Mouse (Mus musculus): ENCODE measurements around the gene Uncx. TPM values are rescaled to one million over a fixed set of nuclear protein-coding genes. Genes with fewer than 3 reads are reported as not detected.

Uncx gene
- polyA plus RNA-seq, 1 experiment from 2014 or later, result 96.1 TPM

DNA sequence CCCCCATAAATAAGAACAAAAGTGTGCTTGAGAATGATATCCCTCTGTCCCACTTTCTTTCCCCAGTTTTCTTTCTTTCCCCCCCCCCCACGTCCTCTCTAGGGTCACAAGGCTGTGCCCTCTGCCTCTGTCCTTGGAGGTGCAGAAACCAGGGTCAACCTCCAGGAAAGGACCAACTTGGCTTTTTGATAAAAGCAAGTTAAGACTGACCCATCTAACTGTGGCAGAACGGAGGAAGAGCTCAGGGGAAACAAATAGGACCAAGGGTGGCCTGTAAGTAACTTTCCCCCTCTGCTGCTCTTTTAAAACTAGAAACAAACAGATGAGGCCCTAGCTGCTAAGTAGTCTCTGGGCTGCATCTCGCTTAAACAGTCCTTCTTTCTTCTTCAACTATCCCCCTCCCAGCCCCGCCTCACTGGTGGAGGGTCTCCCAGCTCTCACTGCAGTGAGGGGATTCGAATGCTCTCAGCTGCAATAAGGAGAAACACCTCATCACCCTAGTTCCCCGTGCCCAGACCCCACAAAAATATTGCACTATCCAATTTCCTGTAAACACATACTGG, 12.9 kb downstream of the Uncx start:
- Histone ChIP-seq H3K27me3 (peaks cover 98% of the 10 kb centered on the region), H3K4me2 (no peak overlapping the region), H3K27ac (peak overlapping the region; percentile 92), H3K9ac (no peak overlapping the region), H3K9me3 (replicated peaks) (no peaks in the 10 kb centered on the region), H3K4me1 (peaks cover 81% of the 10 kb centered on the region), H3K4me3 (replicated peaks) (no peak overlapping the region), H3K36me3 (no peaks in the 10 kb centered on the region)
- no peak for ATAC-seq (replicated peaks; ENCODE audit: low FRiP score)
- WGBS, result 10% methylated on average over 6 of the region's 6 CpGs

DNA sequence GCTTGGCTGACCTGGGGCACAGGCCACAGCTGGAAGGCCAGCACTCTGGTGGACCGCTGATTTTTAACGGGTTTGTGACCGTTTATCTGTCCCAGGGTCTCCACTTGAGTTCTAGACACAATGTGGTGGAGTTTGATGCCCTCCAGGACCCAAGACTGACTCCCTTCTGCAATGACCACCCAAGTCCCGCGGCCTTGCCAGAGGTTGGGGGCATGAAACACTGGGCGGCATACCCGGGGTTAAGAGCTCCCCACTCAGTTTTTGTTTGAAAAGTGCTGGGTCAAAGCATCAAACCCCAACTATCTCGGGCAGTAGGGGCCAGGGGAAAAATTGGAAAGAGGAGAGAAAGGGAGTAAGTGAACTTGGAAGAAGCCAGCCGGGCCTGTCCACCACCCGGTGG, 13.8 kb downstream of the Uncx start:
- Histone ChIP-seq H3K27me3 (peaks cover 98% of the 10 kb centered on the region), H3K4me3 (replicated peaks) (peak overlapping the region; percentile 23), H3K36me3 (no peaks in the 10 kb centered on the region), H3K4me2 (peak overlapping the region; percentile 54), H3K4me1 (peaks cover 76% of the 10 kb centered on the region), H3K27ac (peak overlapping the region; percentile 84), H3K9ac (no peak overlapping the region; the same call in 1 of the 2 replicates), H3K9me3 (replicated peaks) (no peaks in the 10 kb centered on the region)
- WGBS, result 6% methylated on average over 10 of the region's 10 CpGs
- ATAC-seq (replicated peaks; ENCODE audit: low FRiP score), result no peak

DNA sequence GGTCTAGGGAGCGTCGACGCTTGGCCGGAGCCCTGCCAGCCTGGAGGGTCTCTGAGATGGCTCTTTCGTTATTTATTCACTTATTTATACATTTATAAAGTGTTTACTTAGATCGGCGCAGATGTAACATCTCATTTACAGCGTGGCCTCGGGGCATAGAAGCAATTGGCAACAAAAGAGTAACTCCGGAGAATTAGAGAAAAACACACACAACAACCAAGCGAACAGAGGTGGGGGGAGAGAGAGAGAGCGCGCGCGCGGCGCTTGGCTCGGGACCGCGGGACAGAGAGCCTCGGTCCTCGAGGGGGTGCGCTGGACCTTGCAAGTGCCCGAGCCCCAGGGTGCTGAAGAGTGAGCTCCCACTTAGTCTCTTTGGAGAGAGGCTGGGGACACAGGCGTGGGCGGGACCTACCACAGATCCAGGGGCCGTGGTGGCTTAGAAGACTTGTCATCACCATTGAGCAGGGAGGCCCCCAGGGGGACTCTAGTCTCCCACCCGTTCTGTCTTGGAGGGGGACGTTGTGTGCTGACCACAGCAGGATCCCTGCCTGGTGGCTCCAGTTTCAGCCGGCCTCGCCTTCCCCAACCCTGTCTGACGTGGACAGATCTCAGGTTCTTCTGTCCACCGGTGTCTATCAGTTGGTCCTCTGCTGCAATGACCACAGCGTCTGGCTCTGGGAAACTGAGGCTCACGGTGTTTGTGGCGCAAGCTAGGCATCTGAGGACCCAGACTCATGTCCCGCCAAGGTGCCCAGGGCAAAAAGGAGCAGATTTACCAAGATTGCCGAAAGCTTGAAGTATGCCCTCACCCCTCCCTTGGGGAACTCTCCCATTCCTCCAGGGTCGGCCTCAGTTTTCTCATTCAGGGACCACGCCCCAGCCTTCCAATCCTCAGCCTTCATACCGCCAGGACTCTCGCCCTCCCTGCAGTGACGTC, 14.5 kb downstream of the Uncx start:
- Histone ChIP-seq H3K4me3 (replicated peaks) (peak overlapping the region; percentile 23), H3K4me1 (peaks cover 68% of the 10 kb centered on the region), H3K27me3 (peaks cover 97% of the 10 kb centered on the region), H3K36me3 (no peaks in the 10 kb centered on the region), H3K27ac (peak overlapping the region; percentile 84), H3K4me2 (peak overlapping the region; percentile 54), H3K9me3 (replicated peaks) (no peaks in the 10 kb centered on the region), H3K9ac (no peak overlapping the region; the same call in 1 of the 2 replicates)
- 2% methylated on average over 43 of the region's 43 CpGs for WGBS
- peak; percentile 40 for ATAC-seq (replicated peaks; ENCODE audit: low FRiP score)

DNA sequence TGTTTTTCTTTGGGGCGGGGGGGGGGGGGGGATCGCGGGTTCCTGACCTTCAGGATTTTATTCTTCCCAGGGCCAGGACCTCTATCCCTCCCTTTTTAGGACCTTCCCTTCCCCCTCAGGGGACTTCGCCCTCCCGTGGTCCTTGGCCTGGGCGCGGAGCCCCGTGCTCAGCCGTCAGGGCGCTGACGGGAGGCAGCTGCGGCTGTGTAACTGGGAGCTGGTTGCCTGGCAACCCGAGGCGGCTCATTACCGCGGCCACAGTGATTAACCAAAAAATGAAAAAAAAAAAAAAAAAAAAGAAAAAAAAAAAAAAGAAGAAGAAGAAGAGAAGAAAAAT, 15.1 kb downstream of the Uncx start:
- Histone ChIP-seq H3K4me3 (replicated peaks) (peak overlapping the region; percentile 23), H3K27ac (peak overlapping the region; percentile 84), H3K9me3 (replicated peaks) (no peaks in the 10 kb centered on the region), H3K36me3 (no peaks in the 10 kb centered on the region), H3K9ac (no peak overlapping the region), H3K4me1 (peaks cover 64% of the 10 kb centered on the region), H3K4me2 (peak overlapping the region; percentile 54), H3K27me3 (peaks cover 97% of the 10 kb centered on the region)
- 0% methylated on average over 16 of the region's 16 CpGs for WGBS
- ATAC-seq (replicated peaks; ENCODE audit: low FRiP score), result peak; percentile 63

DNA sequence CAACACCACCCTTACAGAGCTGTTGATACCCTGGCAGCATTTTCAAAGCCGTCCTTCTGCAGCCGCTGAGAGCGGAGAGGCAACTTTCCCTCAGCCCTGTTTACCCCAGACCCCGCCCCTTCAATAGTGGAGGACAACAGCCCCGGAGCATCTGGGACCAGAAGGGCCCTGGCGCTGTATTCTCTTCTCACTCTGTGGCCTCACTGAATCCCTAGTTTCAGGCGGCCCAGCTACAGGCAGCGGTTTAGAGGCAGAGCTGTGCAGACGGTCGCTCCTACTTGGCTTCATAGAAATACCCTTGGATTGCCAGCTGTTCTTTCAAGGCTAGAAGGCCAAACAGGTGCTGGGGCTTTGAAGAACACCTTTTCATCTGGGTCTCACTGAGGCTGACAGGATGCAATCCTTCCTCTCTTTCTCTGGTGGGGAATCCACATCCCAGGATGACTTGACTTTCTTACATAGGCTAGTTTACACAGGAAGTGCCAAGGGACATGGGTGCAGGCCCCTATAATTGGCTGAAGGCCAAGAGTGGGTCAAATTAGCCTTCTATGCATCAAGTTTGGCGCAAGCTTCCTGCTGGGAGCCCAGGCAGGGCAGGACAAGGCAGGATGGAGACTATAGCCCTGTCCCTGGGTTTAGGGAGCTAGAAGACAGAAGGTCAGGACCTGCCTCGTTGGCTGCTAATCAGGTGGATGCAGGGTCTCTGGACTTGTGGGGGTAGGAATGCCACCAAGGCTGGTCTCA, 15.8 kb downstream of the Uncx start:
- H3K27ac ChIP-seq, result peak overlapping the region; percentile 85
- H3K4me2 ChIP-seq, result peak overlapping the region; percentile 54; the same call in 1 of the 2 replicates
- no peak overlapping the region for H3K4me3 ChIP-seq (replicated peaks)
- peaks cover 95% of the 10 kb centered on the region for H3K27me3 ChIP-seq
- peaks cover 57% of the 10 kb centered on the region for H3K4me1 ChIP-seq
- H3K9ac ChIP-seq, result no peak overlapping the region
- no peaks in the 10 kb centered on the region for H3K9me3 ChIP-seq (replicated peaks)
- WGBS, result 4% methylated on average over 12 of the region's 12 CpGs
- ATAC-seq (replicated peaks; ENCODE audit: low FRiP score), result peak; percentile 10; the same call in 1 of the 2 replicates
- H3K36me3 ChIP-seq, result no peaks in the 10 kb centered on the region

DNA sequence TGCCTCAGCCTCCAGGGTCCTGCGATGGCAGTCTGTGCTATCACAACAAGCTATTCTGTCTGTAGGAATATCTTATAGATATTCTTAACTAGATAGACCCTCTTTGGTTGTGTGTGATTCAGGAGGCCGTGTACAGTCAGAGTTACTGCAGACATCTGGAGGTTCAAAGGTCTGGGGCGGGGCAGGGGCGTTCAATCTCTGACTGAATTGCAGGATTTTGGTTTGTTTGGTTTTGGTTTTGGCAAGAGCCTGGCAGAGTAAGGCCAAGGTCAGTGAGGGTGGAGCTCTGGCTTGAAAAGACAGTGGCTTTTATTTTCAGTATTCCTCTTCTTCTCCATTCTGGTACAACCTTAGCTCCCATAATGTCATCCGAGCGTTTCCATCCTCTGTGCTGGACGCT, 16.5 kb downstream of the Uncx start:
- H3K27me3 ChIP-seq, result peaks cover 95% of the 10 kb centered on the region
- WGBS, result 26% methylated on average over 7 of the region's 7 CpGs
- H3K4me3 ChIP-seq (replicated peaks), result no peak overlapping the region
- H3K4me2 ChIP-seq, result no peak overlapping the region
- H3K9me3 ChIP-seq (replicated peaks), result no peaks in the 10 kb centered on the region
- H3K4me1 ChIP-seq, result peaks cover 52% of the 10 kb centered on the region
- H3K9ac ChIP-seq, result no peak overlapping the region
- H3K27ac ChIP-seq, result peak overlapping the region; percentile 85
- no peaks in the 10 kb centered on the region for H3K36me3 ChIP-seq
- no peak for ATAC-seq (replicated peaks; ENCODE audit: low FRiP score)

DNA sequence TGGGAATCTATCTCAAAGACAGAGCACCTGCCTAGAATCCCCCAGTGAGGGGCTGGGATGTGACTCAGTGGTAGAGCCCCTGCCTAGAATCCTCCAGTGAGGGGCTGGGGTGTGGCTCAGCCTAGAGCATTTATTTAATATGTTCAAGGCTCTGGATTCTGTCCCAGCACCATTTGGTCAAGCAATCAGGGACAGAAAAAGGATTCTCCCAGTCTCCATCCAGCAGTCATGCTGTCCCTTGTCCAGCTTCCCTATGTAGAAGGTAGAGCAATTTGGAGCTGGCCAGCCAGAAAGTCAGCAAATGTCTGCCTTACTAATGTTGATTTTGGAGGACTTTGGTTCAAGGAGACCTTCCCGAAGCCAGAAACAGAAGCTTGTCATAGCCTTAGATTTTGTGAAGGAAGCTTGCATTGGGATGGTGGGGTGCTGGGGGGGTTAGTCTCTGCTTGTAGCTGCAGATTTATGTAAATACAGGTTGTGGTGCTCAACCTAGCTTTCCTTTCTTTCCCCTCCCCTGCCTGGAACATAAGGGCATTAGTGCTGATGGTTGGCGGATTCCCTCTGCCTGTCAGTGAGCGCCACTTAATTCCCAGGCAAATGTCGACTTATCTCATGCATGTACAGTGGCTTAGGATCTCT, 18.2 kb downstream of the Uncx start:
- Histone ChIP-seq H3K9ac (no peak overlapping the region), H3K27ac (no peak overlapping the region), H3K4me2 (no peak overlapping the region), H3K36me3 (no peaks in the 10 kb centered on the region), H3K27me3 (peaks cover 93% of the 10 kb centered on the region), H3K4me1 (peaks cover 43% of the 10 kb centered on the region), H3K9me3 (replicated peaks) (no peaks in the 10 kb centered on the region), H3K4me3 (replicated peaks) (no peak overlapping the region)
- ATAC-seq (replicated peaks; ENCODE audit: low FRiP score), result no peak
- 74% methylated on average over 4 of the region's 4 CpGs for WGBS

DNA sequence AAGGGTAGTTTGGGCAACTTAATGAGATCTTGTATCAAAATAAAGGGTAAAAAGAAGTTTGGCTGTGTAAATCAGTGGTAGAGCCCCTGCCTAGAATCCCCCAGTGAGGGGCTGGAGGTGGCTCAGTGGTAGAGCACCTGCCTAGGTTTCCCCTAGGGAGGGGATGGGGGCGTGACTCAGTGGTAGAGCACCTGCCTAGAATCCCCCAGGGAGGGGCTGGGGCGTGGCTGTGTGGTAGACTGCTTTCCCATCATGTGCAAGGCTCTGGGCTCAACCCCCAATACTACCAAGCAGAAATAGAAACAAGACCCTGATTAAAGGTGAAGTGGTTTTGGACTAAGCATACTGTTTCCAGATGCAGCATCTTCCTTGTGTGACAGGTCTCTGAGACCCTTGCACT, 21.4 kb downstream of the Uncx start:
- no peak overlapping the region for H3K27ac ChIP-seq
- peaks cover 80% of the 10 kb centered on the region for H3K27me3 ChIP-seq
- no peak overlapping the region for H3K4me3 ChIP-seq (replicated peaks)
- WGBS, result 77% methylated on average over 2 of the region's 2 CpGs
- ATAC-seq (replicated peaks; ENCODE audit: low FRiP score), result no peak
- no peak overlapping the region for H3K9ac ChIP-seq
- H3K36me3 ChIP-seq, result no peaks in the 10 kb centered on the region
- peaks cover 33% of the 10 kb centered on the region for H3K4me1 ChIP-seq
- no peak overlapping the region for H3K4me2 ChIP-seq
- no peaks in the 10 kb centered on the region for H3K9me3 ChIP-seq (replicated peaks)

DNA sequence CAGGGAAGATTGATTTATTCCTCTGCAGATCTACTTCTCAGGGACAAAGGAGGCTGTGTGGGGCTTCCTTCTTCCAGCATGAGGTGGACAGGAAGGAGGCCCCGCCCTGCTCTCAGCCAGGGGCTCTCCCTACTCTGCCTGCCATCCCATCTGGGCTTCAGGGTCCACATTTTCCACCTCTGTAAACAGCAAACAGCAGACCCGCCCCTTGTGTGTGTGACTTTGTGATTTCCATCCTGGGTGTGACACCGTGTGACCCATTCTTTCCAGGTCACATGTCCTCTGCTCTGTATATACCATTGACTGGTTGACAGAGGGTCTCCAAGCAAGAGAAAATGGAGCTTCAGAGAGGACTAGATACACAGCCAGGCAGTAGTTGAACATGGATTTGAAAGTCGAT, 22.2 kb downstream of the Uncx start:
- Histone ChIP-seq H3K27ac (no peak overlapping the region), H3K9me3 (replicated peaks) (no peaks in the 10 kb centered on the region), H3K4me3 (replicated peaks) (no peak overlapping the region), H3K4me2 (no peak overlapping the region), H3K36me3 (no peaks in the 10 kb centered on the region), H3K27me3 (peaks cover 75% of the 10 kb centered on the region), H3K9ac (no peak overlapping the region), H3K4me1 (peaks cover 26% of the 10 kb centered on the region)
- ATAC-seq (replicated peaks; ENCODE audit: low FRiP score), result no peak
- 65% methylated on average over 4 of the region's 4 CpGs for WGBS

DNA sequence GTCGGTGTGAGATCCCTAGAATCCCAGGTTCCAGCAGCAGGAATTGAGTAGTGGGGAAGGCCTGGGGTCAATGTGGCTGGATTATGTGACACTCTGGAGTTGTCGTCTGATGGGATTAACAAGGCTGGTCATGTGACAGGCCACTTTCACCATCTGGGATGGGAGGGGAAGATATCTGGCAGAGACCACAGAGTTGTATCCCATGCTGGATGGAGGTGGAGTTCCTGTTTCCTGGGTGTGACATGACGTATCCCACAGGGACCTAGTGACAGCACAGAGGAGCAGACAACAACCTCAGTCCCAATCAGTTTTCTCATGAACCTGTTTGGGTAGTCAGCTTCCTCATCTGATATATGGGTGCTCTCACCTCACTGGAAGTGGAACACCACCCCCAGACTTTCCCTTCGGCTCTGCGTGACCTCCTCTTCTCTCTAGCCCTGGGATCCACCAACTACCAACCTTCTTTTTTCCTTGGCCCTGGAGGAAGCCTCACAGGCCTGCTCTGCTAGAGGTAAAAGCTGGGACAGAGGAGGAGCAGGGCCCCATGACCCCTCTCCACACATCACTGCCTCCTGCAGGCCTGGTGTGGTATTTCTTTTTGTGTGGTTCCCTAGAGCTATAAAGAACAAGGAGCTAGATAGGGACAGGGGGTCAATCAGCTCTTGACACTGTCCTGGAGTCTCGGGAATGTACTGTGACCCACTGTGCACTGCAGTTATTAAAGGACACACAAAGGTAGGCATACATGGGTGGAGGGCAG, 23.5 kb downstream of the Uncx start:
- ATAC-seq (replicated peaks; ENCODE audit: low FRiP score), result no peak
- WGBS, result 68% methylated on average over 6 of the region's 6 CpGs
- Histone ChIP-seq H3K4me2 (no peak overlapping the region), H3K27me3 (peaks cover 62% of the 10 kb centered on the region), H3K9me3 (replicated peaks) (no peaks in the 10 kb centered on the region), H3K9ac (no peak overlapping the region), H3K27ac (0 out of 2 replicates have a peak overlapping the region, but pooled peaks have one; percentile 9), H3K4me1 (peaks cover 24% of the 10 kb centered on the region), H3K4me3 (replicated peaks) (no peak overlapping the region), H3K36me3 (no peaks in the 10 kb centered on the region)

DNA sequence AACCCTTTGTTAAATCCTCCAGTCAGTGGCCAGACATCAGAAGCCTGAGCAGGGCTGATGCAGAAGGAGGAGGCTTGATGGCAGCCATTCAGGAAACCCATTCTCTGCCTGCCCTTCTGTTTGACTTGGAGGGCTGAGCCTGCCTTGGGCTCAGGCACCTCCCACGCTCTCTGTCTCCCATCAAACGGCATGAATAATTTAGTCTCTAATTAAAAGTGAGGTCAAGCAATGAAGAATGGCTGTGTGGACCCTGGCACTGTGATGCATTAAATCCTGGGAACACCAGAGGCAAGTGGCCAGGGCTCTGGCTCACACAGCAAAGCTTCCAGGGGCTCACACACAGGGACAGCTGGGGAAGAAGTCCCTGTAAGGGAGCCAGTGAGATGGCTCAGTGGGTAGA, 24.8 kb downstream of the Uncx start:
- H3K4me1 ChIP-seq, result peaks cover 35% of the 10 kb centered on the region
- peaks cover 56% of the 10 kb centered on the region for H3K27me3 ChIP-seq
- no peaks in the 10 kb centered on the region for H3K9me3 ChIP-seq (replicated peaks)
- no peak overlapping the region for H3K9ac ChIP-seq
- 19% methylated on average over 2 of the region's 2 CpGs for WGBS
- no peak overlapping the region for H3K4me3 ChIP-seq (replicated peaks)
- H3K4me2 ChIP-seq, result no peak overlapping the region
- H3K36me3 ChIP-seq, result no peaks in the 10 kb centered on the region
- peak overlapping the region; percentile 64 for H3K27ac ChIP-seq
- peak; percentile 71 for ATAC-seq (replicated peaks; ENCODE audit: low FRiP score)
